Mouse (Mus musculus): ENCODE measurements around the gene H2-M10.4. TPM values are rescaled to one million over a fixed set of nuclear protein-coding genes. Genes with fewer than 3 reads are reported as not detected.
"Not testable (repeated sequence)": the region's sequence is repeated elsewhere in the genome, so short reads cannot be mapped to it uniquely, and the experiment has no call there.

Gene H2-M10.4
- polyA plus RNA-seq (2016; fragmentation: Nextera tagmentation; extraction: Ambion mirVana) = not detected in 2 replicates

DNA sequence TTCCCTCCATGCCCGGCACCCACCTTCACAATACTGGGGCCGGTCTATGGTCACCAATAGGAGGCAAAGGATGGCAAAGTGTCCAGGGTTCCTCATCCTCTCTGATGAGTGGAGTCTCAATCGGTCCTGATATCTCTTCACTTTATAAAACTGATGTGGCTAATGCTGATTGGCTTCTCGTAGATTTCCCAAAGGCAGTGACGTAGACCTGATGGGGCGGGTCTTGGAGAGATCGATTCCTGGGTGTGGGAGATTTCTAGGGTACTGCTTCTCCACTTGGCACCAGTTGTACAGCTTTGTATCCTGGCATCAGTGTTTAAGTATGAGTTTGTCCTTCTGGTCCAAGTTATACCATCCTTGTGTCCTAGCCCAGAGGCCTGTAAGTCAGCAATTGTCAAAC lies at the start of gene H2-M10.4:
H2-M10.4 (minus strand) TSS at position 101 of the 400 bp plus-strand sequence.
- H3K9me3 ChIP-seq (replicated peaks) = no peaks in the 10 kb centered on the region
- no peak within 1 kb of the TSS for H3K27ac ChIP-seq (ENCODE audit: poor library complexity, severe bottlenecking)
- no peak within 1 kb of the TSS for H3K4me3 ChIP-seq
- ATAC-seq (ENCODE audit: insufficient number of reproducible peaks, low FRiP score) = no peak
- H3K4me2 ChIP-seq = no peak within 1 kb of the TSS
- no peaks in the 10 kb centered on the region for H3K4me1 ChIP-seq (replicated peaks)
- no peaks in the 10 kb centered on the region for H3K36me3 ChIP-seq
- no peak within 1 kb of the TSS for H3K9ac ChIP-seq
- 79% methylated on average over 7 of the region's 7 CpGs for WGBS
- no peaks in the 10 kb centered on the region for H3K27me3 ChIP-seq (replicated peaks)

DNA sequence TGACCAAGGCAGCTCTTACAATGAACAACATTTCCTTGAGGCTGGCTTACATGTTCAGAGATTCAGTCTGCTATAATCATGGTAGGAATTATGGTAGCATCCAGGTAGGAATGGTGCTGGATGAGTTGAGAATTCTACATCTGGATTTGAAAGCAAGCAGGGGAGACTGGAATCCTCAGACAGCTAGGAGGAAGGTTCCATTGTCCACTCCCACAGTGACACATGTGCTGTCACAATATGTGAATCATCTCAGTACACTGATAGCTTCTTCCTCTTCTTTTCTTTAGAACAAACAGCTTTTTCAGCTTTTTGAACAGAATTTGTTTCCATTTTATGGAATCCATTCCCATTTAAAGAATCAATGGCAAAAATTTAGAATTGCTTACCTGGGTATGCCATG lies 41.8 kb upstream of the H2-M10.4 start:
- no peak for ATAC-seq (ENCODE audit: insufficient number of reproducible peaks, low FRiP score)
- H3K27ac ChIP-seq (ENCODE audit: poor library complexity, severe bottlenecking) = no peak overlapping the region
- H3K4me1 ChIP-seq (replicated peaks) = no peaks in the 10 kb centered on the region

DNA sequence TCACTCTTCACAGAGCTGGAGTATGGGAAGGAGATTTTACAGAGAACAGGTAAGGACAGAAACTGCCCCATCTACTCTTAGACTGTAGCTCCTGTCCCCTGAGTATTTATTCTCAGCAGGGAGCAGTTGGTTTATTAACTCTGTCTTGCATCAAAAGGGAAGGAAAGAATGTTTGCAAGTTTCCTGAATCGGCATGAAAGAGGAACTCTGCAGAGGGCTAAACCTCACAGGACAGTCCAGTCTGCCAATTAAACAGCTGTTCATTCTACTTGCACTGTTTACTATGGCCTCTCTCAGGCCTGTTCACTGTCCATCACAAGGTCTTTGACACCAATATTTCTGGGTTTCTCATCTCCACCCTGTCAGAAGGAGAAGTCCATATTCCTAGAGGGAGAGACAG lies 38.3 kb upstream of the H2-M10.4 start:
- ATAC-seq (ENCODE audit: insufficient number of reproducible peaks, low FRiP score) = no peak
- Histone ChIP-seq H3K4me2 (no peak overlapping the region), H3K4me1 (replicated peaks) (no peaks in the 10 kb centered on the region), H3K36me3 (no peaks in the 10 kb centered on the region), H3K27me3 (replicated peaks) (no peaks in the 10 kb centered on the region), H3K9ac (no peak overlapping the region), H3K27ac (ENCODE audit: poor library complexity, severe bottlenecking) (no peak overlapping the region), H3K9me3 (replicated peaks) (no peaks in the 10 kb centered on the region), H3K4me3 (no peak overlapping the region)
- 50% methylated on average over 1 of the region's 1 CpGs for WGBS

More for the DNA sequence above, 41.8 kb upstream of the H2-M10.4 start:
- H3K27me3 ChIP-seq (replicated peaks) = no peaks in the 10 kb centered on the region
- H3K36me3 ChIP-seq = no peaks in the 10 kb centered on the region
- no peak overlapping the region for H3K4me3 ChIP-seq
- H3K9me3 ChIP-seq (replicated peaks) = no peaks in the 10 kb centered on the region
- no peak overlapping the region for H3K4me2 ChIP-seq
- H3K9ac ChIP-seq = no peak overlapping the region

DNA sequence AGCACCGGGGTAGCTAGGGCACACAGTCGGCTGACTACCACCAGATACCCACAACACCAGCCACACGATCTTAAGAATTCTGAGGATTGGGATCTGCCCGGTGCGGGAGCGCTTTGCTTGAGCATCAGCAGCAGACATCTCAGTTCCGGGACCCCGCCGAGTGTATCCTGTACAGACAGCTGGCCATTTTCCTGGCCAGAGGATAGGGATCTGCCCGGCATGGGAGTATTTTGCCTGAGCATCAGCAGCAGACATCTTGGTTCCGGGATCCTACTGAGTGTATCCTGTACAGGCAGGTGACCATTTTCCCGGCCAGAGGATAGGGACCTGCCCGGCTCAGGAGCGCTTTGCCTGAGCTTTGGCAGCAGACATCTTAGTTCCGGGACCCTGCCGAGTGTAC lies 26.0 kb upstream of the H2-M10.4 start:
- WGBS = 86% methylated on average over 16 of the region's 16 CpGs
- not testable (repeated sequence) for H3K27ac ChIP-seq (ENCODE audit: poor library complexity, severe bottlenecking); H3K4me2 ChIP-seq; H3K4me3 ChIP-seq; H3K9ac ChIP-seq; H3K4me1 ChIP-seq (replicated peaks); H3K9me3 ChIP-seq (replicated peaks); H3K27me3 ChIP-seq (replicated peaks); H3K36me3 ChIP-seq; ATAC-seq (ENCODE audit: insufficient number of reproducible peaks, low FRiP score)

DNA sequence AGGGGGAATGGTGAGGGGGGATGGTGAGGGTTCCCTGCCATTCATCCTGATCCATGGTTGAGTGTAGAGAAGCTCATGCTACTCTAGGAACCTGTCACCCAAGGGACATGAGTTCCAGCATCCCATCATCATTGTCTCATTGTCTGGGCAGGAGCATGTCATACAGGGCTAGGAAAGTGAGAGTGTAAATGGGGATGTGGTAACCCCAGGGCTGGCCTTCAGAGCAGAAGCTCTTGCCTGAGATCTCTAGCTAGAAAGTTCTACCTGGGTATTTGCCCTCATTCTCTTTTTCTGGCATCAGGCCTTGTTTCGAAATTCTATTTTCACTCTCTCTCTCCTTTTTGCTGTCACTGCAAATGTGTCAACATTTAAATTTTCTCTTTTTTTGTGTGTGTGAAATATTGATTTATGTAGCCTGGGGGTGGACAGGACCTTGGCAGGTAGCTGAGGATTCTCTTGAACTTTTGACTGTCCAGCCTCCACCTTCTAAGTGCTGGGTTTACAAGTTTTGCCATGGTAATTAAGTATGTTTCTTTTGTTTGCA lies 24.6 kb upstream of the H2-M10.4 start:
- 79% methylated on average over 1 of the region's 1 CpGs for WGBS
- ATAC-seq (ENCODE audit: insufficient number of reproducible peaks, low FRiP score) = no peak
- Histone ChIP-seq H3K27ac (ENCODE audit: poor library complexity, severe bottlenecking) (no peak overlapping the region), H3K27me3 (replicated peaks) (no peaks in the 10 kb centered on the region), H3K9ac (no peak overlapping the region), H3K4me3 (no peak overlapping the region), H3K9me3 (replicated peaks) (no peaks in the 10 kb centered on the region), H3K4me2 (no peak overlapping the region), H3K4me1 (replicated peaks) (no peaks in the 10 kb centered on the region), H3K36me3 (no peaks in the 10 kb centered on the region)

DNA sequence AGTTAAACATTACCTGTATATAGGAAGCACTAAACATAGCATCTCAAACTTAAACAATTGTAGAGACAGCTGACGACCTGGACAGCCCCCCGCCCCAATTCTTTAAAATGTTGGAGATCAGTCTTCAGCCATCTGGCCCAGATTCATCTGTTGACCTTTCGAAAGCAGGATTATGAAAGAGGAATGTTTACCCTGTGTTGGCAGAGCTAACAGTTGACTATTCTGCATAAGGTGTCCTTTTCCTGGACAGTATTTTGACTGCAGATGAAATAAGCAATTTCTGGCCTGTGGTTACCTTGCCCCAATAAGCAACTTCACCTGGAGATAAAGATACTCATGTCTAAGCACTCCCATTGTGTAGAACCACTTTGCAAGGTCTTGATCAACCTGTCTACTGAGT lies 21.7 kb upstream of the H2-M10.4 start:
- H3K4me2 ChIP-seq = no peak overlapping the region
- H3K9me3 ChIP-seq (replicated peaks) = no peaks in the 10 kb centered on the region
- 77% methylated on average over 3 of the region's 3 CpGs for WGBS
- H3K9ac ChIP-seq = no peak overlapping the region
- no peak for ATAC-seq (ENCODE audit: insufficient number of reproducible peaks, low FRiP score)
- H3K36me3 ChIP-seq = no peaks in the 10 kb centered on the region
- H3K4me1 ChIP-seq (replicated peaks) = no peaks in the 10 kb centered on the region
- H3K27me3 ChIP-seq (replicated peaks) = no peaks in the 10 kb centered on the region
- no peak overlapping the region for H3K4me3 ChIP-seq
- H3K27ac ChIP-seq (ENCODE audit: poor library complexity, severe bottlenecking) = no peak overlapping the region

DNA sequence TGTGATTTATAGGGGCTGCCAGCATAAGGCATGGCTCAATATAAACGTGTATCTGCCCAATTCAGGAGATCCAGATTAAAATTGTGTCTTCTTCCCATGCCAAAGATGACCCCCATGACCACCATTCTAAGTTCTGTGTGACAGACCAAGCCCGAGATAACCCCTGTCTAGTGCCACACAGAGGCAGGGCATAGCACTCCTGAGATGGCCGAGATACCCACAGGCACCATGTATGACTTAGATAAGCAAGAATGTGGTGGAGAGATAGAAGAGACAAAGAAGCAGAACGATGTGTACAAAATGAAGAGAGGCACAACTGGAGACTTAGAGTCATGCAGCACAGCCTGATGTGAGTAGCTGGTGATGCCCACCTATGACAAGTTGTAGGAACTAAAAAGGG lies 5.9 kb downstream of the H2-M10.4 start:
- Histone ChIP-seq H3K36me3 (no peaks in the 10 kb centered on the region), H3K4me2 (no peak overlapping the region), H3K27ac (ENCODE audit: poor library complexity, severe bottlenecking) (no peak overlapping the region), H3K4me3 (no peak overlapping the region), H3K4me1 (replicated peaks) (no peaks in the 10 kb centered on the region), H3K27me3 (replicated peaks) (no peaks in the 10 kb centered on the region), H3K9ac (no peak overlapping the region), H3K9me3 (replicated peaks) (no peaks in the 10 kb centered on the region)
- 61% methylated on average over 4 of the region's 4 CpGs for WGBS
- ATAC-seq (ENCODE audit: insufficient number of reproducible peaks, low FRiP score) = no peak

DNA sequence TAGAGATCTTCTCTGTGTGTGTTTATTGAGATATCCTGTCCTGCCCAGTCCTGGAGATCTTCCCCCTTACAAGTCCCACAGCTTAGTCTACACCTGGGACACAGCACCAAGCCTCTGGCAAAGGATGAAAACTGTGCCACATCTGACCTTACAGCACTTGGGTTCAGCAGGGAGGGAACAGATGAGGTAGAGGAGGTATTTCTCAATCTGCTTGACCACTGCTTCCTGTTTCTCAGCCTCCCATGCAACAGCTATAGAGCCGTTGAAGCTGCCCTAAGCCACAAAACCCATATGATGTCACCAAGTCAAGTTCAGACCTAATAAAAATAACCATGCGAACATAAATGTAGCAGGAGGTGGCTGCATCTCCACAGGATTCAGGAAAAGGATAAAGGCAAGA lies 30.7 kb downstream of the H2-M10.4 start:
- no peak overlapping the region for H3K4me3 ChIP-seq
- no peaks in the 10 kb centered on the region for H3K4me1 ChIP-seq (replicated peaks)
- H3K36me3 ChIP-seq = no peaks in the 10 kb centered on the region
- H3K9me3 ChIP-seq (replicated peaks) = 0 out of 2 replicates have a peak, but pooled peaks cover 3% of the 10 kb centered on the region
- 72% methylated on average over 2 of the region's 2 CpGs for WGBS
- H3K27ac ChIP-seq (ENCODE audit: poor library complexity, severe bottlenecking) = no peak overlapping the region
- no peaks in the 10 kb centered on the region for H3K27me3 ChIP-seq (replicated peaks)
- no peak overlapping the region for H3K4me2 ChIP-seq
- no peak overlapping the region for H3K9ac ChIP-seq
- ATAC-seq (ENCODE audit: insufficient number of reproducible peaks, low FRiP score) = no peak

DNA sequence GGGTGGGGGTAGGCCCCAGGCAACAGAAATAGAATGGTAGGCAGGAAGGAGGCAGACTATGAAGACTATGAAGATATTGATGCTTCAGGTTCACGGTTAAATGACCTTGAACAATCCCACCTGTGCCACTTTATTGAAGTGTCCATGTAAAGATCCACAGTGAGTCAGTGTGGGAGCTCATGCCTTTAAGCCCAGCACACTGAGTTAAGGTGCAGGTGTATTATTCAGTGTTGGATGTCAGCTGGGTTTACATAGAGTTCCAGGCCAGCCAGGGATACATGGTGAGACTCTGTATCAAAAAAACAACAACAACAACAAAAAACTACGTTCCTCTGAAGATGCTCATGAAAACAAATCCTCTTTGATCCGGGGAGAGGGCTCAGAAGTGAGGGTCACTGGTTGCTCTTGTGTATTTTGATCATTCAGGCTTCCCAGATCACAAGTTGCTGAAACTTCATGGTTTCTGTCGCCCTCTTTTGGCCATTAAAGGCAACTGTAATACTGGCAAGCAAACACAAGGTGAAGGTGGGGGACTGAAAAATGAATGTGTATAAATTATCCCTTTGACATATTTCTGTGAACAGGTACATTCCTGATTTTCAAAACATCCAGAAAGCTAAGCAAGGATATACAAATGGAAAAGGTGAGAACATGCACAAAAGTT lies 43.9 kb downstream of the H2-M10.4 start:
- H3K4me1 ChIP-seq (replicated peaks) = no peaks in the 10 kb centered on the region
- H3K27ac ChIP-seq (ENCODE audit: poor library complexity, severe bottlenecking) = no peak overlapping the region
- H3K27me3 ChIP-seq (replicated peaks) = no peaks in the 10 kb centered on the region
- peaks cover 15% of the 10 kb centered on the region; the same call in 1 of the 2 replicates for H3K9me3 ChIP-seq (replicated peaks)
- H3K9ac ChIP-seq = no peak overlapping the region
- no peak for ATAC-seq (ENCODE audit: insufficient number of reproducible peaks, low FRiP score)
- no peaks in the 10 kb centered on the region for H3K36me3 ChIP-seq
- no peak overlapping the region for H3K4me3 ChIP-seq
- WGBS = 17% methylated on average over 4 of the region's 4 CpGs
- H3K4me2 ChIP-seq = no peak overlapping the region

DNA sequence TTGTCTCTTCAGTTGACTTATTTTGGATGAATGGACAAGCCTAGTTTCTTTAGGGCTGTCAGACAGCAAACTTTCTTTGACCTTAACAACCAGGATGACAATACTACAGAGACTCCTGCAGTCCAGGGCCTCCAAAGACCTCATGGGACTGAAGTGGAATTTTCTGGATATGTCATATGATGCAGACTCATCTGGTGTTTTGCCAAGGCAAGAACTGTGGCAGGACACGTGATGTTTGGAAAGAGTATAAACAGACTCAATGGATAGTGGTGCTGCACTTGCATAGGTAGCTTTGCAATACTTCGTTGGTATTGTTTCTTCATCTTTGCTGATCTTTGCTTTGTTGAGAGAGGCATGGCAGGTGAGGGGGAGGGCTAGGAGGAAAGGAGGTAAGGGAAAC lies 44.7 kb downstream of the H2-M10.4 start:
- Histone ChIP-seq H3K27me3 (replicated peaks) (no peaks in the 10 kb centered on the region), H3K9me3 (replicated peaks) (peaks cover 15% of the 10 kb centered on the region; the same call in 1 of the 2 replicates), H3K4me3 (no peak overlapping the region), H3K4me1 (replicated peaks) (no peaks in the 10 kb centered on the region), H3K36me3 (no peaks in the 10 kb centered on the region), H3K27ac (ENCODE audit: poor library complexity, severe bottlenecking) (no peak overlapping the region), H3K9ac (no peak overlapping the region), H3K4me2 (no peak overlapping the region)
- 43% methylated on average over 2 of the region's 2 CpGs for WGBS
- no peak for ATAC-seq (ENCODE audit: insufficient number of reproducible peaks, low FRiP score)

DNA sequence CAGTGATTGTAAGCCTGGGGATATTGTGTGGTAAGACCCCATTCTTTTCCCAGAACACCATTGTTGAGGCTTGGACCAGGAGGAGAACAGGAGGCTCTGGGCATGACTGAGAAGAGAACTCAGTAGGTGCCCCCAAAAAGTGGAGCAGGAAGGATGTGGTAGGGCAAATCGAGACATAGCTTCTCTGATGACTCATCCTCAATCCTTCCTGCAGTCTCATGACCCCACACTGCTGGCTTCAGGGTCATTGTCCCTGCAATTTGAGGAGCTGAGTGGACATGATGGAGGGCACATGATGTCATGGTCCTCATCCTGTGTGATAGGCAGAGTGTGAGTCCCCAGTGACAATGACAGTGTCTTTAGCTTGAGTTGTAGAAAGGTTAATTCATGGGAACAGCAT lies 46.7 kb downstream of the H2-M10.4 start:
- Histone ChIP-seq H3K27me3 (replicated peaks) (no peaks in the 10 kb centered on the region), H3K36me3 (no peaks in the 10 kb centered on the region), H3K9ac (no peak overlapping the region), H3K9me3 (replicated peaks) (no peaks in the 10 kb centered on the region), H3K27ac (ENCODE audit: poor library complexity, severe bottlenecking) (no peak overlapping the region), H3K4me2 (no peak overlapping the region), H3K4me1 (replicated peaks) (no peaks in the 10 kb centered on the region), H3K4me3 (no peak overlapping the region)
- ATAC-seq (ENCODE audit: insufficient number of reproducible peaks, low FRiP score) = no peak
- WGBS = 59% methylated on average over 1 of the region's 1 CpGs

DNA sequence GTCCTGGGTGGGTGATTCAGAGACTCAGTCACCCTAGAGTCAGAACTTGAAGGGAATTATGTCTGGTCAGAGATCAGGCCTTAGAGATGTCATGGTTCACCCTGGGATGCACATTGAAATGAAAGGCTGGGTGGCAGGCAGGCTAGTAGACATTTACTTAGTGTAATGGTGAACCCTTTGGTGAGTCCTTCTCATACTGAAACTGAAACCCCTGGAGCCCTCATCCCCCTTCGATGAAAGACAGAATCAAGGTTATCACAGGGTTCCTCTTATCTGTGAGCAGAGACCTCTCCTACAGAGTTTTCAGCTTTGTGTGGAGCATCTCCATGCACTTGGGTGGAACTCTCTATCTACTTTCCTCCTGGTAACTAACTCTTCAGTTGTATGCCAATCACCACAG lies 47.8 kb downstream of the H2-M10.4 start:
- Histone ChIP-seq H3K36me3 (no peaks in the 10 kb centered on the region), H3K27ac (ENCODE audit: poor library complexity, severe bottlenecking) (no peak overlapping the region), H3K9ac (no peak overlapping the region), H3K4me1 (replicated peaks) (no peaks in the 10 kb centered on the region), H3K4me2 (no peak overlapping the region), H3K4me3 (no peak overlapping the region), H3K9me3 (replicated peaks) (no peaks in the 10 kb centered on the region), H3K27me3 (replicated peaks) (no peaks in the 10 kb centered on the region)
- no peak for ATAC-seq (ENCODE audit: insufficient number of reproducible peaks, low FRiP score)
- 74% methylated on average over 1 of the region's 1 CpGs for WGBS

Measured in heart, embryonic 12.5 days (tissue).